Mouse (Mus musculus): ENCODE results near the gene Galnt18.

DNA sequence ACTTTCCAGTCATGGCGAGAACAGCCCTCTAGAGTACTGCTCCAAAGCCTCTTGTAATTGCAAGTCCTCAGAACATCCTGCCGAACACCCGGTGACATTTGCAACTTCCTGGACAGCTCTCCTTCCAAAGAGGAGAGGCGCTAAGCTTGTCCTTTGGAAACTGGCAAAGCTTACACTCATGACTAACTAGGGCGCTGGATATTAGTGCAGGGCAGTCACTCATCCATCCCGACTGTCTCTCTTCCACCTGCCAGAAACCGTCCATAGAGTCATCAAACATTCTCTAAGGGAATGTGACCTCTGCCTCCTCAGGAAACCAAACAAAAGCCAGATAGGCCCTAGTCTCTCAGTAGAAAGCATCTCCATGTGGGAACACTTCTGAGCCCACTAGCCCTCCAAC lies 3.6 kb downstream of the Galnt18 start:
- TF ChIP-seq CTCF (IDR thresholded peaks at IDR 0.05; ENCODE audit: borderline replicate concordance, control insufficient read depth, extremely low read depth, insufficient read depth, low read length, poor library complexity) (no peak), POLR2A (IDR thresholded peaks at IDR 0.05; ENCODE audit: control insufficient read depth, extremely low read depth, insufficient read depth, low read length, poor library complexity) (no peak)
